Mouse (Mus musculus): ENCODE data around the gene Mia. TPM values are rescaled to one million over a fixed set of nuclear protein-coding genes. Genes with fewer than 3 reads are reported as not detected.

The Mia gene
- polyA plus RNA-seq, 1 experiment from 2014 or later, result 11.1 TPM

DNA sequence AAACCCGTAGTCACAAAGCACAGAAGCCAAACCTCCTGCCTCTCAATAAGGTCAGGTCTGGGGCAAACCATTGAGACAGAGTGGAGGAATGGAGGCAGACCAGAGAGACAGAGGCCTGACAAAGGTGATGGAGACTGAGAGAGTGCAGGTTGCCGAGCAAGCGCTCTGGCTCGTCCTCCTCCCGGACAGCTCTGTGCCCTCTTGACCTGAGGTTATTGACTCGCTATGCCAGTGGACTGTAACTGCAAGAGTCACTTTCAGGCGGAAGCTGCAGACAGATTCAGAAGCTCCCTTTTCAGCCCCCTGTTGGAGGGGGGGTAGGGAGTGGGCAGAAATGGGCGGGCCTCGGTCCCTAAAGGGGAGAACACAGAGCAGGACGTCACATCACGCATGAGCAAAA lies 39.0 kb upstream of the Mia start:
- Histone ChIP-seq H3K36me3 (ENCODE audit: control insufficient read depth, insufficient read depth, low read length) (peaks cover 49% of the 10 kb centered on the region), H3K4me3 (ENCODE audit: low read depth, low read length) (no peak overlapping the region), H3K9ac (ENCODE audit: low read length) (no peak overlapping the region), H3K27ac (ENCODE audit: low read depth) (no peak overlapping the region), H3K4me1 (replicated peaks; ENCODE audit: control insufficient read depth, insufficient read depth, low read length) (peaks cover 14% of the 10 kb centered on the region), H3K4me2 (ENCODE audit: low read length) (no peak overlapping the region), H3K9me3 (ENCODE audit: control insufficient read depth, low read length) (no peaks in the 10 kb centered on the region), H3K27me3 (replicated peaks; ENCODE audit: control insufficient read depth, insufficient read depth, low read length) (no peaks in the 10 kb centered on the region)
- no peak for ATAC-seq (replicated peaks; ENCODE audit: low FRiP score, low TSS enrichment, low read depth)
- no peak for DNase-seq (ENCODE audit: low spot score)
- WGBS, result 69% methylated on average over 11 of the region's 11 CpGs

- no peaks in the 10 kb centered on the region for H3K27me3 ChIP-seq (replicated peaks; ENCODE audit: control insufficient read depth, insufficient read depth, low read length)
- no peaks in the 10 kb centered on the region for H3K9me3 ChIP-seq (ENCODE audit: control insufficient read depth, low read length)
- H3K9ac ChIP-seq (ENCODE audit: low read length), result no peak overlapping the region
- H3K36me3 ChIP-seq (ENCODE audit: control insufficient read depth, insufficient read depth, low read length), result peaks cover 60% of the 10 kb centered on the region
- DNase-seq (ENCODE audit: low spot score) (no peak), ATAC-seq (replicated peaks; ENCODE audit: low FRiP score, low TSS enrichment, low read depth) (no peak)
- H3K4me2 ChIP-seq (ENCODE audit: low read length), result no peak overlapping the region
- 82% methylated on average over 7 of the region's 7 CpGs for WGBS
- H3K27ac ChIP-seq (ENCODE audit: low read depth), result no peak overlapping the region
- no peak overlapping the region for H3K4me3 ChIP-seq (ENCODE audit: low read depth, low read length)
- H3K4me1 ChIP-seq (replicated peaks; ENCODE audit: control insufficient read depth, insufficient read depth, low read length), result 0 out of 2 replicates have a peak, but pooled peaks cover 3% of the 10 kb centered on the region
Observed at GRCm38 (mm10) chr7:27218586-27218985, 37.6 kb upstream of the Mia start.

- Histone ChIP-seq H3K4me2 (ENCODE audit: low read length) (no peak overlapping the region), H3K36me3 (ENCODE audit: control insufficient read depth, insufficient read depth, low read length) (peaks cover 89% of the 10 kb centered on the region), H3K9me3 (ENCODE audit: control insufficient read depth, low read length) (no peaks in the 10 kb centered on the region), H3K27me3 (replicated peaks; ENCODE audit: control insufficient read depth, insufficient read depth, low read length) (no peaks in the 10 kb centered on the region), H3K9ac (ENCODE audit: low read length) (no peak overlapping the region), H3K27ac (ENCODE audit: low read depth) (no peak overlapping the region), H3K4me1 (replicated peaks; ENCODE audit: control insufficient read depth, insufficient read depth, low read length) (no peaks in the 10 kb centered on the region), H3K4me3 (ENCODE audit: low read depth, low read length) (no peak overlapping the region)
- DNase-seq (ENCODE audit: low spot score), result no peak
- 87% methylated on average over 2 of the region's 2 CpGs for WGBS
- no peak for ATAC-seq (replicated peaks; ENCODE audit: low FRiP score, low TSS enrichment, low read depth)
Observed at GRCm38 (mm10) chr7:27212626-27213025, 31.7 kb upstream of the Mia start.

DNA sequence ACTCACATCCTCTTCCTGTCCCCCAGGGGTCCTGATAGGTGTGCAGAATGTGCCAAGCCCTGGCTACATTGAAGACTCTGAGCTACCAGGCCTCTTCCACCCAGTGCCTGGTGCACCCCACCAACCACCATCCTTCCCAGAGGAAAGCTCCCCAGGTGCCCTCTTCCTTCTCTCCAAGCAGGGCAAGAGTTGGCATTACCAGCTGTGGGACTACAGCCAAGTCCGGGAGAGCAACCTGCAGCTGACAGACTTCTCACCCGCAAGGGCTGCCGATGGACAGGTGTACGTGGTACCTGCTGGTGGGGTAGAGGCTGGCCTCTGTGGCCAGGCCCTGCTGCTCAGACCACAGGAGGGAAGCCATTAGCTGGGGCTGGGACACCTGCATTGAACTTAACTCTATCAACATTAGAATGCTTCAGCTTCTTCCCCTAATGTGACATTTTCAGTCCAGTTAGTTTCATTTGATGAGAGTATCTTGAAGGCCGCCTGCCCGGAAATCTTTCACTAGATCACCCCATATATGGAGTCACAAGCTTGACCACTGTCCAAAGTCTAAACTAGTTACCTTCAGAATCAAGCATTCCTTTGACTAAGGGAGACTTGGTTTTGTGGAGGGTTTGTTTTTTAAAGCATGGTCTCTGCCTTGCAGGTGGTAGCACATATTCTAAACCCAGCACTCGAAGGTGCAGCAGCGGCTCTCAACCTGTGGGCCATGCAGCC lies 22.9 kb upstream of the Mia start:
- Histone ChIP-seq H3K4me2 (ENCODE audit: low read length) (no peak overlapping the region), H3K9ac (ENCODE audit: low read length) (no peak overlapping the region), H3K27ac (ENCODE audit: low read depth) (no peak overlapping the region), H3K4me1 (replicated peaks; ENCODE audit: control insufficient read depth, insufficient read depth, low read length) (no peaks in the 10 kb centered on the region), H3K4me3 (ENCODE audit: low read depth, low read length) (no peak overlapping the region), H3K27me3 (replicated peaks; ENCODE audit: control insufficient read depth, insufficient read depth, low read length) (no peaks in the 10 kb centered on the region), H3K36me3 (ENCODE audit: control insufficient read depth, insufficient read depth, low read length) (peaks cover 53% of the 10 kb centered on the region), H3K9me3 (ENCODE audit: control insufficient read depth, low read length) (no peaks in the 10 kb centered on the region)
- ATAC-seq (replicated peaks; ENCODE audit: low FRiP score, low TSS enrichment, low read depth), result no peak
- no peak for DNase-seq (ENCODE audit: low spot score)
- 95% methylated on average over 8 of the region's 8 CpGs for WGBS

DNA sequence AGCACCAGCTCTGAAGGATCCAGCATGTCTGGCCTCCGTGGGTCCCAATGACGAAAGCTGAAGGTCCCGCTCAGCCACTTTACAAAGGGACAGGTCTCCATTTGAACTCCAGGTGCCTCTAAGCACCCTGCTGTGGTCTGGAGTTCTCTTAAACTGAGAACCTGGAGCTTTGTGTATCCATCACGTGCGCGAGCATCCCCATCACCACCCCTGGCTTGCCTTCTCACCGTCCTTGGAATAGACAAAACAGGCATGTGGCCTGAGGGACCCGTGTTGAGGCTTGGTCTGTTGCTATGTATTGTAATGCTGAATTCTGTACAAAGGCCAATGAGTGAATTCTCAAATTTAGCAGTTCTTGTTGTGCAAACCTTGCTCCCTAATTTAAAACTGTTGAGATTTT lies 17.8 kb upstream of the Mia start:
- H3K4me3 ChIP-seq (ENCODE audit: low read depth, low read length), result no peak overlapping the region
- ATAC-seq (replicated peaks; ENCODE audit: low FRiP score, low TSS enrichment, low read depth) (no peak), DNase-seq (ENCODE audit: low spot score) (no peak)
- no peaks in the 10 kb centered on the region for H3K27me3 ChIP-seq (replicated peaks; ENCODE audit: control insufficient read depth, insufficient read depth, low read length)
- 91% methylated on average over 8 of the region's 8 CpGs for WGBS
- H3K27ac ChIP-seq (ENCODE audit: low read depth), result no peak overlapping the region
- H3K9me3 ChIP-seq (ENCODE audit: control insufficient read depth, low read length), result no peaks in the 10 kb centered on the region
- H3K36me3 ChIP-seq (ENCODE audit: control insufficient read depth, insufficient read depth, low read length), result peaks cover 33% of the 10 kb centered on the region
- peaks cover 12% of the 10 kb centered on the region for H3K4me1 ChIP-seq (replicated peaks; ENCODE audit: control insufficient read depth, insufficient read depth, low read length)
- no peak overlapping the region for H3K4me2 ChIP-seq (ENCODE audit: low read length)
- H3K9ac ChIP-seq (ENCODE audit: low read length), result no peak overlapping the region

DNA sequence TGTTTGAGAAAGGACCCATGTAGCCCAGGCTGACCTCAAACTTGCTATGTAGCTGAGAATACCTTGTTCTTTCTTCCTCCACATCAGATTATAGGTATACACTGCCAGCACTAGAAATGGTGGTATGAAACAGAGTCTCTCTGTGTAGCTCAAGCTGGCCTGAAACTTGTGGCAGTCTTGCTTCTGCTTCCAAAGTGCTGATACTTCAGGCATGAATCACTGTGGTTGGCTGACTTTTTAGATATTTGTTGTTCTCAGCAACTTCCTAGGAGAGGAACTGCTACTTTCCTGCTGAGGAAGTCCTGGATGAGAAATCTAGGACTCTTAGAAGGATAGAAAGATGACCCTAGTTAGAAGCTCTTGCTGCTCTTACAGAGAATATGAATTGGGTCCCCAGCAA lies 17.4 kb upstream of the Mia start:
- Histone ChIP-seq H3K4me1 (replicated peaks; ENCODE audit: control insufficient read depth, insufficient read depth, low read length) (peaks cover 14% of the 10 kb centered on the region), H3K27ac (ENCODE audit: low read depth) (no peak overlapping the region), H3K27me3 (replicated peaks; ENCODE audit: control insufficient read depth, insufficient read depth, low read length) (no peaks in the 10 kb centered on the region), H3K9ac (ENCODE audit: low read length) (no peak overlapping the region), H3K4me2 (ENCODE audit: low read length) (no peak overlapping the region), H3K36me3 (ENCODE audit: control insufficient read depth, insufficient read depth, low read length) (peaks cover 33% of the 10 kb centered on the region), H3K4me3 (ENCODE audit: low read depth, low read length) (no peak overlapping the region), H3K9me3 (ENCODE audit: control insufficient read depth, low read length) (no peaks in the 10 kb centered on the region)
- ATAC-seq (replicated peaks; ENCODE audit: low FRiP score, low TSS enrichment, low read depth), result no peak
- no peak for DNase-seq (ENCODE audit: low spot score)

- Histone ChIP-seq H3K36me3 (ENCODE audit: control insufficient read depth, insufficient read depth, low read length) (peaks cover 33% of the 10 kb centered on the region), H3K4me3 (ENCODE audit: low read depth, low read length) (no peak overlapping the region), H3K27me3 (replicated peaks; ENCODE audit: control insufficient read depth, insufficient read depth, low read length) (no peaks in the 10 kb centered on the region), H3K9ac (ENCODE audit: low read length) (no peak overlapping the region), H3K4me1 (replicated peaks; ENCODE audit: control insufficient read depth, insufficient read depth, low read length) (peaks cover 14% of the 10 kb centered on the region), H3K9me3 (ENCODE audit: control insufficient read depth, low read length) (no peaks in the 10 kb centered on the region), H3K4me2 (ENCODE audit: low read length) (no peak overlapping the region), H3K27ac (ENCODE audit: low read depth) (no peak overlapping the region)
- DNase-seq (ENCODE audit: low spot score), result no peak
- 94% methylated on average over 8 of the region's 8 CpGs for WGBS
- ATAC-seq (replicated peaks; ENCODE audit: low FRiP score, low TSS enrichment, low read depth), result no peak
Observed at GRCm38 (mm10) chr7:27197634-27198033, 16.7 kb upstream of the Mia start.

- DNase-seq (ENCODE audit: low spot score) (no peak), ATAC-seq (replicated peaks; ENCODE audit: low FRiP score, low TSS enrichment, low read depth) (no peak)
- Histone ChIP-seq H3K4me1 (replicated peaks; ENCODE audit: control insufficient read depth, insufficient read depth, low read length) (peaks cover 14% of the 10 kb centered on the region), H3K9me3 (ENCODE audit: control insufficient read depth, low read length) (no peaks in the 10 kb centered on the region), H3K27ac (ENCODE audit: low read depth) (no peak overlapping the region), H3K4me3 (ENCODE audit: low read depth, low read length) (no peak overlapping the region), H3K9ac (ENCODE audit: low read length) (no peak overlapping the region), H3K4me2 (ENCODE audit: low read length) (peak overlapping the region; percentile 81), H3K27me3 (replicated peaks; ENCODE audit: control insufficient read depth, insufficient read depth, low read length) (no peaks in the 10 kb centered on the region), H3K36me3 (ENCODE audit: control insufficient read depth, insufficient read depth, low read length) (peaks cover 33% of the 10 kb centered on the region)
- 79% methylated on average over 3 of the region's 3 CpGs for WGBS
Observed at GRCm38 (mm10) chr7:27197136-27197535, 16.2 kb upstream of the Mia start.

All from intestine, embryonic 14.5 days (tissue).